Mouse (Mus musculus) CD4-positive helper T cell, adult 2 months (primary cell): Measurements from ENCODE around the gene Nek10.
"Not testable (repeated sequence)": the region's sequence is repeated elsewhere in the genome, so short reads cannot be mapped to it uniquely, and the experiment has no call there.

Source experiments
- DNase-seq: peaks from one replicate; pipeline ENCODE4 v3.0.0-alpha.2; 2012; ENCODE audit warnings: low read depth, missing footprints, low spot score

Nek10 gene

DNA sequence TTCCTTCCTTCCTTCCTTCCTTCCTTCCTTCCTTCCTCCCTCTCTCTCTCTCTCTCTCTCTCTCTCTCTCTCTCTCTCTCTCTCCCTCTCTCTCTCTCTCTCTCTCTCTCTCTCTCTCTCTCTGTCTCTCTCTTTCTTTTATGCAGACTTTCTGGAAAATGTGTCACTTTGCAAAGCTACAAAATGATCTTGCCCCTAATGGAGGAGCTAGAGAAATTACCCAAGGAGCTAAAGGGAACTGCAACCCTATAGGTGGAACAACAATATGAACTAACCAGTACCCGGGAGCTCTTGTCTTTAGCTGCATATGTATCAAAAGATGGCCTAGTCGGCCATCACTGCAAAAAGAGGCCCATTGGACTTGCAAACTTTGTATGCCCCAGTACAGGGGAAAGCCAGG lies at the start of gene Nek10:
TSS of gene Nek10 (plus strand) at position 301 of the 400 bp plus-strand sequence.
- DNase-seq = not testable (repeated sequence)

DNA sequence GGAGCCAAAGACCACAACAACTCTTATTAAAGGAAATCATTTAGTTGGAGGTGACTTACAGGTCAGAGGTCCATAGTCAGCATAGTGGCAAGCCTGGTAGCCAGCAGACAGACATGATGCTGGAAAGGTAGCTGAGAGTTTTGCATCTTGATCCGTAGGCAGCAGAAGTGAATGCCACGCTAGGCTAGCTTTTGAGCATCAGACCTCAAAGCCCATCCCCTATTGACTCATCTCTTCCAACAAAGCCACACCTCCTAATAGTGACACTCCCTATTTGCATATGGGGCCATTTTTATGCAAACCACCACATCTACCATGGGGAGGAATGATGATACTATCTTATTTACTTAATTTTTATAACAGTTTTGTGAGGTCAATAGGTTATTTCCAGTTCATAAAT lies 22.0 kb upstream of the Nek10 start:
- no peak for DNase-seq

DNA sequence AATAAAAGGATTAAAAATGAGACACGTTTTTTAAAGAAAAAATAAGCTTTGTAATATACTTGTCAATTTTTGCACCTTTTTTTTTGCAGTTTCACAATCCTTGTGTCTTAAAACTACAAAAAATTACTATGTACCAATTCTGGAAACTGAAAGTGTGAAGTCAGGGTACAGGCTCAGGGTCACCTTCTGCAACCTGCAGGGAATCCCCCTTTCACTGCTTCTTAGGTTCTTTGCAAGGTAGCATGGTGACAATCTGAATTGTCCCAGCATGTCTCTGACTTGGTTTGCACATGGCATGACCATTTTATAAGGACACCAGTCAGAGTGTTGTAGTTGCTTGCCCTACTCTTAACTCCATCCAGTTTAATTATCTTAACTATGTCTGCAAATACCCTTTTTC lies 19.0 kb upstream of the Nek10 start:
- DNase-seq = no peak

DNA sequence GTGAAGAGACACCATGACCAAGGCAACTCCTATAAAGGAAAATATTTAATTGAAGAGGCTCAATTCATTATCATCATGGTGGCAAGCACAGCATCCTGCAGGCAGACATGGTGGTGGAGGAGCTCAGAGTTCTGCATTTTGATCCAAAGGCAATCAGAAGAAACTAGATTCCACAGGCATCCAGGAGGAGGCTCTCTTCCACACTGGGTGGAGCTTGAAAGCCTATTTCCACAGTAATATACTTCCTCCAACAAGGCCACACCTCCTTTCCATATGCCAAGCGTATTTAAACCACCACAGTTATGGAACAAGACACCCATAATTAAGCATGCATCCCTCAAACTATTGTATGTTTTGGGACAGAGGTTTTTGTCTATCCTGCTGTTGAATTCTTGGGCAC lies 16.2 kb upstream of the Nek10 start:
- DNase-seq = no peak

DNA sequence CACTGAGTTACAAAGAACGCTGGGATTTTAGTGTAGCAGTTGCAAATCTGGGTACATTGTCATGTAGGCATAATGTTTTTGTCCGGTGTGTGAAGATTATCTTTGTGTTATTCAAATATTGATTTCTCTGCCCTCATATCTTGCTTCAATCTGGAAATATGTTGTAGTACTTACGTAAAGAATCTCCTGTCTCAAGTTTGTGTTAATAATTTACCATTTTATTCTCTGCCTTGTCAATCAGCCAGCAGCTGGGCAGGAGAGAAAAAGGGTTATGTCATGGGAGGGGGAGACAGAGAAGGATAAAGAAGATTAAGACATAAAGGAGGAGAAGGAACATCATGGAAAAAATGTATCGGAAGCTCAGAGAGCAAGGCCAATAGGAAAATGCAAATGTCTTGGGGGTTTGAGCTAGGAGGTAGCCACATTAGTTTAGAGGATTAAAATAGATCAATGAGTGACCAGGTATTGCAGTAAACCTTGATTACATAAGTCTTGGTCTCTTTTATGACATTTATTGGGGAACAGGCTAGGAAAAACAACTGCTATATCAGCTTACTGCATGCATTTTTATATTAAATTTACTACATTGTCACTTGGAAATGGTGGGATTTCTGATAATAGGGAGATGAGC lies 13.3 kb upstream of the Nek10 start:
- no peak for DNase-seq

DNA sequence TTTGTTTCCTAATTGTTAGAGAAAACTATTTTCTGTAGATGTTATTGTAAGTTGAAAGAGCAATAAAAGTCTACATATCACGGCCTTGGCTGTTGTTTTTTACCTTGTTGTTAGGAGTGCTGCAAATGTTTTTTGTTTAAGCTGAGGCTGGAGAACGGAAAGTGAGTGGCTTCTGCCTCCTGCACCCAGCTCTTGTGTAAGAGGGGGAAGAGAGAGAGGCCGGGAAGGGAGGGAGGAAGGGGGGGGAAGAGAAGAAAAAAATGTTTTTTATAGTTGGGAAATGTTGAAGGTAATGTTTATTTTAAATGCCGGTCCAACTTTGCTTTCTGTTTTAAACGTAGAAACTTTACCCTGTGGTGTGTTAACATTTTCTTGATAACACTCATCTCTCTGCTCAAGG lies 3.4 kb upstream of the Nek10 start:
- no peak for DNase-seq

DNA sequence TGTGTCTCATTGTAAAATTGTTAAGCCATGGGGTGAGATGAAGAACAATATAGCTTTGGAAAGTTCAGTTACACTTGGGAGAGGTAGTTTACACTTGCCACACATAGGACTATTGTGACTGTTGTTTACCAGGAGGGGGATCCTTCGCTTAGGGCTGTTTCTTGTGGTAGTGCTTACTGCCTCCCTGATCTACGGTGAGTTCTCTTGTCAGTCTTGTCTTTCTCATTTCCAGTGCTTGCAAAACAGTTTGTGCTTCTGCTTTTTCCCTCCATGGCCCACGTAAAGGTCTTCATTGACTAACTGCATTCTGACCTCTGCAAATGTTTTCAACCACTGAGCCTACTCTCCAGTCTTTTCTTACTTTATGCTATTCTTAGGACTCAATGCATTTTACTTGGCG lies 2.9 kb upstream of the Nek10 start:
- DNase-seq = no peak

DNA sequence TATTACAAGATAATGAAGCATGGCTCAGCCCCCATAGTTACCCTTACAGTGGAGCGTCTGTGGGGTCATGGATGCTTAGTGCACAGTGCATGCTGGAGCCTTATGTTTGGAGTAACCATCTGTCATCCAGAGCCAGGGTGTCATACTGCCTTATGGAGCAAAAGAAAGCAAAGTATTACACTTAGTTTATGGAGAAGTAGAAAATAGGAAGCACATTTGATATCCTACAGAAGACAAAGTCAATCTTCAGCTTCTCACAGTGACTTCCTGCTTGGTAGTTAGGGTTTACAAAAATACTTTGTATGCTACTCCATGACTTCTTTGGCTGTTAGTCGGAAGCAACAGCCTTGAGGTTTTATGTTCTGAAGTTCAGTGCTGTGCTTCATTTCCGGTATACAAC lies 2.4 kb upstream of the Nek10 start:
- DNase-seq = peak; percentile 27

DNA sequence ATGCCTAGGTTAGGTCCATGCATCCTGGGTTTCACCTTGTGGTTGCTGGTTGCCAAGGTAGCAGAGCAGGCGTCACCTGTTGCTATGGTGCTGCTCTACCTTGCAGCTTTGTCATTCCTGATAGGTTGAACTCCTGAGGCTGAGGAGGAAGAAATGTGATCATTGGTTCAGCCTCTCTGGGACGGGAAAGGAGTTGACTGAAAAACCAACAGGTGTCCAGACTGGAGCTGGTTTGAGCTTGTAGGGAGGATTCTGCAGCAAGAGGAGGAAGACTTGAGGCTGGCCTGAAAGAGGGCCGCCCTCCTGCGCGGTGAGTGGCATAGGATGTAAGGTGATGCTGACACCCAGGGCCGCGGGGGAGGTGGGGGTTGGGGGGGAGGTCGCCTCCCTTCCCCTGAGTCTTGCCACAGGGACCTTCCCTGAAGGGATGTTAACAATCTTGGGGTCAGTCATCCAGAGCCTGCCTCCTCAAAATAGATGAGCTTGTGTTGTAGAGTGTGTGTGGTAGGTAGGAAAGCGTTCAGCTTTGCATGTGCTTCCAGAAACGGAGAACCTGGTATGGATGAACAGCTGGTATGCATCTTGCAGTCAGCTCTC lies 804 bp downstream of the Nek10 start:
- no peak for DNase-seq

DNA sequence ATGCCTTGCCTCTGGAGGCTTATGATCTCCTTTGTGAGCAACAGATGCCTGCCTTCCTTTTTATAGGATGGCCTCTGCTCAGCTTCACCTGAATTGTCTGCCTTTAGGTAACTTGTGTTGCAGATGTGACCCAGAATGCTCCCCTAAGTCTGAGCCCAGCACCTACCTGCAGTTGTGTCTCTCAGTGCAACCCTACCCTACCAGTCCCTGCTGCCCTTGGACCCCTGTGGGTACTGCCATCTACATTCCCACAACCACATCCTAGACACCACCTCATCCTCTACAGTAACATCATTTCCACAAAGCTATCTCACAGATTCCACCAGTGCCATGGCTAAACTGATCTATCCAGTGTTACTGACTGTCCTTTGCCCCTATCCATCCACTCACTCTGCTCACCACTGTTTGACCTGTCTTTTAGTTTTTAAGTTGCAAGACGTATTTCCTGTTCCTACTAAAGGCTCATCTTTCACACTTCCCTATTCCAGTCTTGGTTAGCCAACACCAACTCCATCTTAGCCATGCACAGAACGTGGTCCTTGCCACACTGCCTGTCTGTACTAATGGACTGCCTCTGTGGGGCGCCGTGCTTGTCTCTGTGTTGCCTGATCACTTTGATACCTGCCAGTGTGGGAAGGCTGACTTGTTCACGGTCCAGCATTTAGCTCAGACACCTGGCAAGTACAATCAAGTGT lies 1.4 kb downstream of the Nek10 start:
- DNase-seq = no peak

DNA sequence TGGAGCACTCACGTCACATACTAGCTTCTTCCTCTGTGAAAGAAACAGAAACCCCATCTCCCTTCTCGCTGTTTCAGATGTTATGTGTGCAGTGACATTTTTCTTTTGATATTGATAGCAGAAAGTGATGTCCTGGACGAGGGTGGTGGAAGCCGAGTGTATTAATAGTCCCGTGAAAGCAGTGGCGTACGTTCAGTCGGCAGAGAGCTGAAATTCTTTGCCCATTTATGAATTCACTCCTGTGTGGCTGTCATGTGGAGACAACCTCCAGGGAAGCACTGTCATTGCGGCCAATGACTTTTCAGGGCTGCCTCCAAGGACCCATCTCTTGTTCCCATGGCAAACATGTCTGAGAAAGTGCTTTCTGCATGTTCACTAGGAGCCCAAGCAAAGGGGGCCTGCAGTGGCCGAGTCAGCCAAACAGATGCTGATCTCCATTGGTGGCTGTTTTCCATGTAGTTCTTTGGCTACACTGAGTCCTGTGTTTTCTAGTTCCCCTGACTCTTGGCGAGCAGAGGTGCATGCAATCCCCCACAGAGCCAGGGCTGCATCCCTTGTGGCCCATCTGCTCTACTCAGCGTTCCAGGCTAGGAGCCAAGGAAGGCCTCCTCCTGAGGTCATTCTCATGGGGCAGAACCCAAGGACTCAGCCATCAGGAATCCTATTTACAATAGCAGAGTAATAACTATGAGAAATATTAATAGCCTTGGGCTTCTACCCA lies 29.5 kb downstream of the Nek10 start:
- DNase-seq = no peak

DNA sequence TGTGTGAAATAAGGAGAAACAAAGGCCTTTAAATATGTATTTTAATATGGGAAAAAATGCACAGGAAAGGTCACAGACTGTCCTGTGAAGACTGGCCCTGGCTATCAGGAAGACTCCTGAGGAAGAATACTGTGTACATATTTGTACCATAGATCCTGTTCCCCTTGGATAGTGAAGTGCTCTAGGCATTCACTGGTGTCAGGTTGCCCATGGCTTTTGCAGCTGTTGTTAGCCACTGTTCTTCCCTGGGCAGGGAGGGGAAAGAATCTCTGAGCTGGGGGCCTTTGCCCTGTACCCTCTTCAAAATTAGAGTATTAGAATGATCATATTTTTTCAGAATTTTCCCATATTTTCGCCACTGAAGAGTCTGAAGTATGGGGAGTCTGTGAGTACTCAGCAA lies 30.3 kb downstream of the Nek10 start:
- no peak for DNase-seq

DNA sequence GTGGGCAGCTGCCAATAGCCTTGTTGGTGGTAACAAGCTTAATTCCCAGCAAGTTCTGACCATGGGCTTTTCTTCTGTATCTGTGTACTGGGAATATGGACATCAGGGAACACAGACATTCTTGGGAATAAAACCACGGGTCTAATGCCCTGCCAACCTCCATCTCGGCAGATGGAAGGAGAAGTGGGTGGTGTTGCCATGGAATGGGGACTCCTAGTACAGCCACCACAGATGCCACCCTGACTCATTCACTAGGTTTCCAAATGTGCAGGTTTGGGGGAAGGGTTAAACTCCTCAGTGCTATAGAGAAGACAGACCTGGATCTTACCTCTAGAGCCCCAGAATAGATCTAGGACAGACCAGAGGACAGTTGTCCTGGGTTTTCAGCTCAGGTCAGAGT lies 31.1 kb downstream of the Nek10 start:
- no peak for DNase-seq

DNA sequence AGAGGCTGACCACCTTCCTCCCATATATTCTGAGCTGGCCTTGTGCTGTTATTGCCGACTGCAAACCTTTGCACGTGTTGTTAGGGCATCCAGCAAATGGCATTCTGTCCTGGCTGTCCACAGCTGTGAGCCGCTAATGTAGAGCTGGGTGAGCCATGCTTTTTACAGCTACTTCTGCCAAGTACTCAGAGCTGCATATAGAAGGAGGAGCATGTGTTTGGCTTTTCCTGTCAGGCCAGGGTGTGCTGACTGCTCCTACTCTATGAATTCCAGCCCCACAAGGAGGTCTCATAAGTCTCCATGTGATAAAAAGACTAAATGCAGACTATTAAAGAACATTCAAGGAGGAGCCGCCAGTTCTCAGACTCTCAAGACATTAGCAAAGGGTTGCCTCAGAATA lies 34.4 kb downstream of the Nek10 start:
- no peak for DNase-seq

DNA sequence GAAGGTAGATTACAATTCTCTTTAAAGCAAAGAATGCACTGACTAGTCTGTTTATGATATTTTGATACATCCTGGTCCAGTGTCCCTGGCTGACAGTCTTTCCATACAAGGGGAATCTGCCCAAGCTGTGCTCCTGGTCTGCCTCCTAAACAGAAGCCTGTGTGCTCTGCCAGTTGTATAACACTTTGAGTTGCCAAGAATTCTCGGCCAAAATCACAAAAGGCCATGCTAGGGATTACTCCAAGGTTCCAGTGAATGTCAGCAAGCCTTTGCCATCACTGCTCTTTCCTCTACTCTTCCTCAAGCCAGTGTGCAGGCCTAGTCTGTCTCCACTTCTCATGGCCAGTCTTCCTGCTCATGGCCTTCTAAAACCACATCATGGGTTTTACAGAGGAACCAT lies 34.9 kb downstream of the Nek10 start:
- DNase-seq = no peak

DNA sequence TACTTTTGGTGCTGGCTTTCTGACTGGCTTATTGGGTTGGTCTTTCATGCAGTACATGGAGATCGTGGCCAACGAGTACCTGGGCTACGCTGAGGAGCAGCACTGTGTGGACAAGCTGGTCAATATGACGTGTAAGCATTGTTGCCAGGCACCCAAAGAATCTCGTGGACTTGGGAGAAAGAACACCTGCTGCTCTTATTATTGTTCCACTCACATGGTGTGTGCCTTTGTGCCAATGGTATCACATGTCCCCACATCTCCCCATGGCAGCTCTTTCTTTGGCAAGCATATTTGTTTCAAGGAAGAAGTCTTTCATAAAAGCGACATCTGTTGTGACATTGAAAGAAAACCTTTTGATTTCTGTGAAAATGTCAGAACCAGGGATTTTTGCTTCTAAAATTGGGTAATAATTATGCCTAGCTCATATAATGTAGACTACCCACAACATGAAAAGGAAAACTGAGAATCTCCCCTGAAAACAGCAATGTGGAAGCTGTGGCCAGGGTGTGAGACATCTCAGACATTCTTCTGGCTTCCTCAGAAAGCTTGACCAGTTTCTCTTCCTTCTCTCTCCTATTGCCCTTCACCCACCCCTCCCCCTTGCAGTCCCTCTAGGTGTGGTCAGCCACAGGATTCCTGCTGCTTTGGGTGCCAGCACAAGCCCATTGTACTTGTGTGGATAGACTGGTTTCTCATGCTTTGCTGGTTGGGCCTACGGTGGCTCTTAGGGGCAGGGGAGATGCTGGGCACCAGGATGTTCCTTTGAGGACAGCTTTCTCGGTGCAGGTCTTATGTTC lies 39.7 kb downstream of the Nek10 start:
- no peak for DNase-seq

DNA sequence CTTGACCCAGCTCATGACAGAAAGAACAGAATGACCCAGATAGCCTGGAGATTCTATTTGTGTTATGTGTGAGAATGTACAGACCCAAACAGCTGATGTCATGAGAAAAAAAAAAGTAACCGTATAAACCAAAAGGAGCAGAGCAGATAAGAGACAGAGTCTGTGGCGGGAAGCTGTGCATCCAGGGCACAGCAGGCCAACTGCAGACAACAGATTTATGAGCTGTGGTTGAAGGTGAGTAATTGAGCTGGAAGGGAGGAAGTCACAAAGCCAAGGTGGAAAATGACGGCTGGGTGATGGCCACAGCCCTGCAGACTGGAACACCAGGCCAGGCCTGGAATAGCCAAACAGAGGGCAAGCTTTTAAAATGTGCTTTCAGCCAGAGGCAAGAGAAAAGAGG lies 49.6 kb downstream of the Nek10 start:
- DNase-seq = no peak

DNA sequence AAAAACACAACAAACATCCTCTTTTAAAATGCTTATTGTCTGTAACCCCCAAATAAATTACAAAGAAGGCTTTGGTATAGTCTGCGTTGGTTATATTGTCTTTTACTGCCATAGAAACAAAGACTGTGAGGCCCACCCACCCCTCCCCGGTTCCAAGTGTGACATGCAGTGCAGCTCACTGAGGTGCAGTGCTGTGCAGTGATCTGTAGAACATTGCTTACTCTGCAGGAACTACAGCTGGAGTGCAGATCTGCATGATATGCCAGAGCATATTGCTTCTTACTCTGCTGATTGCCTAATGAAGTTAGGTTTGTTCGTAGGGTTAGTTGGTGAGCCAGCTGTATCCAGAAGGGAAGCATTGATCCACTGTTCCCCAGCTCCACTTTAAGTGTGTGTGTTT lies 57.1 kb downstream of the Nek10 start:
- no peak for DNase-seq

DNA sequence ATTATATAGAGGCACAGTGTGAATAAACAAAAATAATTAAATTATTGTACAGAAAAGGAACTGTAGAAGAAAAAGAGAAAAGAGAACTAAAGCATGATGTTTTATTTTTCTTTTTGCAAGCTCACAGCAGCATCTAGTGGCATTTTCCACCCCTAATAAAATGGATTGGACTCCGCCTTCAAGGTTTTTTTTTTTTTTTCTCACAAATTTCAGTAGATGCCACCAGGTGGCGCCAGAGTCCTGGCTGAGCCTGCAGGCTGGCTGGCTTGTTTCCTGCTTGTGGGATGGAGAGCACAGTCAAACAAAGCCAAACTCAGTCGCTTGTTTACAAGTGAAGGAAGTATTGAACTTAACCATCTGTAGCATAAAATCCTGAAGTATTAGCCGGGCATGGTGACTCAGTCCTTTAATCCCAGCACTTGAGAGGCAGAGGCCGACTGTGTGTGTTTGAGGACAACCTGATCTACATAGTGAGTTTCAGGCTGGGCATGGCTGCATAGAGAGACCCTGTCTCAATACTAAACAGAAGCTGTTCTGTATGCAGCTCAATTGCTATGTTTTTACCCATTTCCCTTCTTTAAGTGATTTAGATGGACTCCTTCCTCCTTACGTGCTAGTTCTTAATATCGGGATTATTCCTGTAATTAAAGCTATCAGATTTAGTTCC lies 60.6 kb downstream of the Nek10 start:
- peak; percentile 81 for DNase-seq

DNA sequence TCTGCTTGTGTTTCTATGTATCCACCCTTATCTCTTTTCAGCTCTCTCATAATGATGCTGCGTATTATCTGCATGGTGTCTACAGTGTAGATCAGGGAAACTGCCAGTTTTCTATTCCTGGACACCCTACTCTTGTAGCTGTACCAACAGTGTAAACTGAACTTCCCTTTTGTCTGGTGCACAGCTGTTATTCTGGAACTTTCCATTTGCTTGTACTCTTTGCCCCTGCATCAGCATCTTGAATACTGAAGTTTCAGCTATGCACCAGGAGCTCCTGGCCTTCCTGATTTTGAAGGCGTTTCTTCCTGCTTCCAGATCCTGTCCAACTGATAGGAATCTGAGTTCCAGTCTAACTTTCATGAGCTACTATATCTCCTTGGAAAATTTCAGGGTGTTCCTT lies 66.0 kb downstream of the Nek10 start:
- no peak for DNase-seq

DNA sequence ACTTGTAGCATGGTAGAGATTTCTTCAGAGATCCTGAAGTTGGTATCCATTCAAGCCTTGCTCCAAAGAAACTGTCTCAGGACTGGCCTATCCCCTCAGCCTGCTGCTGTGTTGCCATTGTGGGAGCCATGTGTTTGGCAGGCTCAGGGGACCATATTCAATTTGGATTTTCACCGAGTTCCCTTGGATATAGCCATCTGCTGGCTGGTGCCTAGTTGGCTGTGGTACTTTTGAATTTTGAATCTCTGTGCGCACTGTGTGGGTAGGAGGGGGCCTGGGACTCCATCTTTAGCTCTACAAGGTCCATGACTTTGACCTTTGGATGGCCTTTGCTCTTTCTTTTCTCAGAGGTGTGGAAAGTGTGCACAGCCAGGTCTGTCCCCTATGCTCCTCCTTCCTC lies 66.8 kb downstream of the Nek10 start:
- no peak for DNase-seq
